ENCODE assay signal across 17 mouse cellular contexts in genomic region chr11:103330651-103331319, GRCm38 (mm10). TPM values are rescaled to one million over a fixed set of nuclear protein-coding genes. Genes with fewer than 3 reads are reported as not detected.
DNase-seq lines count a peak whose midpoint lies in the region; ATAC-seq and TF ChIP-seq lines count a peak whose summit lies in the region.
"Had no signal": no experiment of that assay in that cellular context is flagged by ENCODE, and none has a peak within 500 bp of the region (broad histone marks: within the 10 kb centered on the region; RNA-seq: fewer than 3 reads in every experiment).

No protein-coding gene starts in this region.

- no peaks in the 10 kb centered on the region for H3K36me3 ChIP-seq in lung, embryonic 14.5 days (ENCODE audit: insufficient read depth)
- peaks cover 4% of the 10 kb centered on the region; the same call in 1 of the 2 replicates for H3K36me3 ChIP-seq in ES-E14 (ENCODE audit: control insufficient read depth, insufficient read depth, low read length, poor library complexity, severe bottlenecking)
- H3K36me3 ChIP-seq: heart, embryonic 12.5 days; kidney, embryonic 15.5 days had no signal

- no peak overlapping the region for H3K4me3 ChIP-seq in lung, embryonic 14.5 days (ENCODE audit: low read depth, low read length)
- no peak overlapping the region for H3K4me3 ChIP-seq in ES-E14 (ENCODE audit: insufficient read depth in 1 of 2, low read depth in 1 of 2, low read length in 2 of 2, poor library complexity in 1 of 2, severe bottlenecking in 1 of 2)
- H3K4me3 ChIP-seq: heart, embryonic 12.5 days; kidney, embryonic 15.5 days had no signal

- no peak overlapping the region for H3K9ac ChIP-seq in lung, embryonic 14.5 days
- no peak overlapping the region for H3K9ac ChIP-seq in ES-E14 (ENCODE audit: insufficient read depth, low read depth, low read length, poor library complexity, severe bottlenecking)
- H3K9ac ChIP-seq: forebrain, postnatal 0 days; heart, embryonic 12.5 days; kidney, embryonic 15.5 days had no signal

- 62% methylated on average over 7 of the region's 7 CpGs for WGBS in lung, embryonic 14.5 days

- H3K4me2 ChIP-seq in lung, embryonic 14.5 days = no peak overlapping the region
- H3K4me2 ChIP-seq: heart, embryonic 12.5 days; kidney, embryonic 15.5 days had no signal

- peak; percentile 84 for DNase-seq in heart, adult 11 months
- no peak for DNase-seq in heart, postnatal 25 days (ENCODE audit: low spot score)
- no peak for DNase-seq in lung, embryonic 14.5 days
- no peak for DNase-seq in lung, postnatal 14 days
- DNase-seq in ES-E14 (ENCODE audit: low read depth, low spot score) = no peak
- peak; percentile 43 for DNase-seq in naive thymus-derived CD4-positive, alpha-beta T cell, adult 2 months (ENCODE audit: low read depth)
- DNase-seq in adrenal gland, postnatal 36 days = no peak
- DNase-seq: adrenal gland, postnatal 10 days; forebrain, postnatal 0 days; gastrocnemius, postnatal 25 days; heart, postnatal 4 days; liver; right cerebral cortex, postnatal 14 days had no signal

- H3K27ac ChIP-seq in lung, embryonic 14.5 days (ENCODE audit: low read depth) = no peak overlapping the region
- no peak overlapping the region for H3K27ac ChIP-seq in ES-E14 (ENCODE audit: insufficient read depth, low read depth, low read length, poor library complexity, severe bottlenecking)
- H3K27ac ChIP-seq: kidney, embryonic 15.5 days had no signal

- H3K9me3 ChIP-seq in lung, embryonic 14.5 days (ENCODE audit: low read depth, low read length) = no peaks in the 10 kb centered on the region
- no peaks in the 10 kb centered on the region for H3K9me3 ChIP-seq in ES-E14 (ENCODE audit: control insufficient read depth, insufficient read depth, low read depth, low read length)
- H3K9me3 ChIP-seq: heart, embryonic 12.5 days; kidney, embryonic 15.5 days had no signal

- intact Hi-C loops in heart, postnatal 25 days (cut with DNase I) = no loop called here

- in situ Hi-C loops in ES-E14 (cut with MboI; ENCODE audit: low sequenced_read_pairs in 2 of 2, unreplicated experiment in 2 of 2) = loop anchor here in 1 of 2 experiments (10.0 kb wide), 2 partner anchors 134 to 344 kb away; no protein-coding TSS in a partner anchor

- peaks cover 24% of the 10 kb centered on the region for H3K27me3 ChIP-seq in lung, embryonic 14.5 days (ENCODE audit: insufficient read depth, low read length)

- no peaks in the 10 kb centered on the region for H3K4me1 ChIP-seq in lung, embryonic 14.5 days (ENCODE audit: insufficient read depth)
- H3K4me1 ChIP-seq in ES-E14 (ENCODE audit: control insufficient read depth in 2 of 2, insufficient read depth in 2 of 2, low read length in 2 of 2, poor library complexity in 1 of 2) = peaks cover 0 to 11% of the 10 kb centered on the region in 2 experiments; a peak in 2 of 4 replicates

- no peak for ATAC-seq in lung, embryonic 14.5 days (ENCODE audit: insufficient read depth)
- ATAC-seq in monocyte, adult 5-6 weeks (replicated peaks; ENCODE audit: insufficient number of reproducible peaks, low FRiP score, low TSS enrichment, poor library complexity, severe bottlenecking) = no peak
- ATAC-seq: forebrain, postnatal 0 days; inflammation-experienced regulatory T-cells, adult 6 months had no signal

- TF ChIP-seq CTCF in lung, embryonic 14.5 days (IDR thresholded peaks at IDR 0.05; ENCODE audit: low read depth) = peak; percentile 42; the same call in 1 of the 2 replicates

TF ChIP-seq in ES-E14, 5 proteins besides CTCF, POLR2A, EP300 and RAD21:
- TF ChIP-seq ZNF384 (IDR thresholded peaks at IDR 0.05; ENCODE audit: low read depth, low read length) (no peak), MAFK (IDR thresholded peaks at IDR 0.05; ENCODE audit: insufficient read depth, low read depth, low read length) (0 out of 2 replicates have a peak, but pooled peaks have one; percentile 41), ZC3H11A (IDR thresholded peaks at IDR 0.05; ENCODE audit: borderline replicate concordance, low read depth, low read length) (no peak)

RNA-seq across cellular contexts. Expression of gene Arhgap27, which starts 32.7 kb away (rescaled TPM):
- 10 to 100 TPM; 13.9 to 17.8 TPM for total RNA-seq in heart, postnatal 25 days (2021)
- polyA plus RNA-seq in lung, embryonic 14.5 days (2014; fragmentation: Nextera tagmentation; extraction: Ambion mirVana) = 16.8 and 20.6 TPM in 2 replicates
- 7.8 and 8.2 TPM in 2 replicates for total RNA-seq in ES-E14 (2012; rRNA removed)
- total RNA-seq in monocyte, adult 5-6 weeks (2017) = 59.2 to 68.0 TPM (median 67.2 TPM) in 3 replicates
- total RNA-seq in adrenal gland, postnatal 36 days (2021) = 10 to 100 TPM; 10.1 to 16.3 TPM

Comparison
In these comparisons a context has a peak if more than half of its experiments do, and no peak if none do; other contexts are left out.
1. DNase-seq: peak in heart, adult 11 months (single experiment) and naive thymus-derived CD4-positive, alpha-beta T cell, adult 2 months (single experiment); none in heart, postnatal 25 days (single experiment), lung, embryonic 14.5 days (single experiment), lung, postnatal 14 days (single experiment), ES-E14 (single experiment) and adrenal gland, postnatal 36 days (0 of 2).